Mouse (Mus musculus) frontal cortex, adult 2 months (tissue): ENCODE measurements around the gene Lamtor2. TPM values are rescaled to one million over a fixed set of nuclear protein-coding genes. Genes with fewer than 3 reads are reported as not detected.

Experiments
- DNase-seq, 2 experiments: peaks; one replicate each; pipeline ENCODE4 v3.0.0; 2022; ENCODE audit warnings: low spot score in 1 of 2; ENCODE audit errors: extremely low spot score in 1 of 2
- polyA plus RNA-seq: library from polyadenylated mRNA; depleted of rRNA; stranded (reverse); fragments of >200 nt; gene quantifications from 2 replicates; pipeline ENCODE4 v1.2.3, GENCODE M21; 2012

The Lamtor2 gene
- polyA plus RNA-seq, 1 experiment: 110 TPM

- no peak for DNase-seq
Measured at GRCm38 (mm10) chr3:88528646-88529045, 24.2 kb downstream of the Lamtor2 start.

GRCm38 (mm10) chr3:88527565-88527964 lies 25.3 kb downstream of the Lamtor2 start:
- DNase-seq: no peak

DNA sequence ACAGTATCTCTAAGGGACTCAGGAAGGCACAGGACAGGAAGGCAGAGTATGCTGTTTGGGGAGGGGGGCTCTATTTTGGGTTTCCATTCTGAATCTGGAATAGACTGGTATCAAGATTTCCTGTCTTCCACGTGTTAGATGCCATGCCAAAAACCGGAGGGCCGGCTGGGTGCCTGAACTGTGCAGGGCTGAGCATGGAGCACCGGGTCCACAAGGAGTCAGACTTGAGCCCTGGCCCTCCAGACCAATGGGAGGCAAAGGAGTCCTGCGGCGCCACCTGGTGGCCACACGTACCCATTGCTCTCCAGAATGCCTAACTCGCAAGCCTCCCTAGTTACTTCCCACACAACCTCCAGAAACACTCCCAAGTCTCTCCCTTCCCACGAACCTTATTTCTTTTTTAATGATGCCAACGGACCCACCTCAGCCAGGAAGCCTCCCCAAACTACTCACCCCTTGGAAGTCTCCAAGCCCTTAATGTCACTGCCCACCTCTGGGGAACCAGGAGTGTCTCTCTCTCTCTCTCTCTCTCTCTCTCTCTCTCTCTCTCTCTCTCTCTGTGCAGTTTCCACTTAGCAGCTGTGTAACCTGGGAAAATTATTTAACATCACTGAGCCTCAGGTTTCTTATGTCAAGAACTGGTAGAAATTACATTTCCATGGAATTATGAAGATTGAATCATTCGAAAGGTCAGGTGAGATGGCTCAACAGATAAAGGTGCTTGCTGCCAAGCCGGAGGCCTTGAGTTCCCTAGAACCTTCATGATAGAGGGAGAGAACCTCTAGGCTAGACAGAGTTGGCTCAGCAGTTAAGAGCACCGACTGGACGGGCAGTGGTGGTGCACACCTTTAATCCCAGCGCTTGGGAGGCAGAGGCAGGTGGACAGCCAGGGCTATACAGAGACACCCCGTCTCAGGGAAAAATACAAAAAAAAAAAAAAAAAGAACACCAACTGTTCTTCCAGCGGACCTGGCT lies 26.4 kb downstream of the Lamtor2 start:
- peak; percentile 51 to 87 for DNase-seq

GRCm38 (mm10) chr3:88525021-88525420 lies 27.9 kb downstream of the Lamtor2 start:
- no peak for DNase-seq

DNA sequence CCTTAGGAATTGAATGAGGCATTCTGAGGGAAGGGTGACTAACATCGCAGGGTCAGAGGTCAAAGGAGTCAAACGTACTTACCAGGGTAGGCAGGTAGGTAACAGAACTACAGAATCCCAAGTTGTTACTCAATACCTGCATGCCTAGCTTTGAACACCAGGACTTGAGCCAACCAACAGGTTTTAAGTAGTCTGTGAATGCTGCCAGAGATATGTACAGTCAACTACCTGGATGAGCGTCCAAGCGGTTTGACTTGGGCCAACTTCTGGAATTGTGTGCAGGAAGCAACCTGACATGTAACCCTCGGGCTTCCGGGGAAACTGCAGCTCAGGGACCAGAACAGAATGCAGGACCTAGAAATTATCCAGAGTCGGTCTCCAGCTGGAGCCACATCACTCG lies 29.8 kb downstream of the Lamtor2 start:
- DNase-seq: no peak

GRCm38 (mm10) chr3:88521803-88522331 lies 31.0 kb downstream of the Lamtor2 start:
- peak in 1 of 2 experiments; percentile 81 for DNase-seq

- no peak for DNase-seq
Measured at GRCm38 (mm10) chr3:88521156-88521555, 31.7 kb downstream of the Lamtor2 start.

- DNase-seq: no peak
Measured at GRCm38 (mm10) chr3:88520078-88520477, 32.8 kb downstream of the Lamtor2 start.

DNA sequence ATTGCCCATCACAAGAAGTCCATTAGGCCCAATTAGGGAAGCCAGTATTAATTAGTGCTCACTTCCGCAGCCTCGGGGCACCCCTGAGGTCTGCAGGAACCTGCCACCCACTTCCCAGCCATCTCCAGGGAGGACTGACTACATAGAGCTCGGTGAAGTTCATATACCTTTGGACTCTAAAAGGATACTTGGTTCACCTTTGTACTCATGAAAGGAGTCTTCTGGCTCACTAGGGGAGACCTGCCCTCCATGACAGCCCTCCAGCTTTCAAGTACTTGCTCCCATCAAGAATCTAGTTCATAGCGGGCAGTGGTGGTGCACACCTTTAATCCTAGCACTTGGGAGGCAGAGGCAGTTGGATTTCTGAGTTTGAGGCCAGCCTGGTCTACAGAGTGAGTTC lies 34.5 kb downstream of the Lamtor2 start:
- DNase-seq: no peak

DNA sequence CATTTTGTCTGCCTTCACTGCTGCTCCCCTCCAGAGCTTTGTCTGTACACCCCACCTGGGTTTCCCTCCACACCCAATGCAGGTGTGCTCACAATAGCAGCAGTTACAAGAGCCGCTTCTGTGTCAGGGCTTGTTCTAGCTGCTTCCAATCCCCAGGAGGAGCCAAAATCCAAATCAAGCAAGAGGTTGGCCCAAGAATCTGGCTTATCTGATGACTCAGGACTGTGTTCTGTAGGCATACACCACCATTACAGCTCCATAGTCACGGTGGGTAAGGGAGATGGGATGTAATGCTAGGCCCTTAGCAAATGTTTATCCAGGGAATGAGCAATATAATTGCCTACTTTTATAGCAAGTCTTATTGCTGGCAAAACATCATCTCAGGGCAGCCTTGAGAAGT lies 36.5 kb downstream of the Lamtor2 start:
- DNase-seq: no peak

- DNase-seq: no peak
Measured at GRCm38 (mm10) chr3:88515095-88515386, 37.8 kb downstream of the Lamtor2 start.

- no peak for DNase-seq
Measured at GRCm38 (mm10) chr3:88514231-88515094, 38.4 kb downstream of the Lamtor2 start.

- DNase-seq: no peak
Measured at GRCm38 (mm10) chr3:88513546-88514115, 39.2 kb downstream of the Lamtor2 start.

- no peak for DNase-seq
Measured at GRCm38 (mm10) chr3:88512896-88513545, 39.9 kb downstream of the Lamtor2 start.

DNA sequence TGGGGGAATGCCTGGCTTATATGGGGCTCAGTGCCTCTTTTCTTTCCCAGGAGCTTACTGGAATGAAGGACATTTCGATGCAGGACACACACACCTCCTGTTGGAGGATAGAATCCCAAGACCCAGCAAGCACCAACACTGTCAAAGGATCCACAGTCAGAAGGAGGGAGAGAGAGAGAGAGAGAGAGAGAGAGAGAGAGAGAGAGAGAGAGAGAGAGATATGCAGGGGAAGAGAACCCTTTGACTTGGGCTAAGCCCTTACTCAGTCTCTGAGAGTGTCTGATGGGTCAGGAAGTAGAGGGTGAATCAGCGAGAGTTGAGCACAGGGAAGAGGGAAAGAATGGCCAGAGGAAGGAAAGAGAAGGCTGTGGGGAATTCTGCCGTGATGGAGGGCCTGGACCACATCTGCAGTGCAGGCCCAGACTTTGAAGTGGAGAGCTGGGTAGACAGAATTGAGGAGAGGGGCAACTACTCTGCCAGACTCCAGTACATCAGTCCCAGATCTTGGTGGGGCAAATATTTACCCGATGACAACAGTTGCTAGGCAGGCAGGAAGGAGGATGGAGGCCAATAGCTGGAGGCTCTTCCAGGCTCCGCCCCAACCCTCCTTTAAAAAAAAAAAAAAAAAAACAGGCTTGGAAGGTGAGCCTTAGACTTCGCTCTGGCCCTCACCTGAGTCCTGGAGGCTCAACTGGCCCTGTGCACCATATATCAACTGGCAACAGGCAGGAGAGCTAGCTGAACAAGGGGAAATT lies 40.6 kb downstream of the Lamtor2 start:
- no peak for DNase-seq

DNA sequence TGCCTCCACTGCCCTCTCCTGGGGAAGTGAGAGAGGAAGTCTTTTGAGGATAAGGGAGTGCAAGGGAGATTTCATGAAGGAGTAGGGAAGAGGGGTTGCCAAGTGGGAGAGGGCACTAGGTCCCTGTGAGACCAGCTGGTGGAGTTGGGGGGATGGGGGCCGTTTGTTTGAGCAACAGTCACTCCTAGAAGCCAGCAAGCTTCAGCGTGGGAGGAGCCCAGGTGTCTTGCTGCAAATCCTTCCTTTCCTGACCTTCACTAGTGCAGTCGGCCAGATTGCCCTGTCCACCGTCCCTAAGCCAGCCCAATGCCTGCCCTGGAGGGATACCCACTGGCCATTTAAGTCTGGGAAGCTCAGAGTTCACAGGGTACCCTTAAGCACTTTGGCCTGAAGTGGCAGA lies 41.3 kb downstream of the Lamtor2 start:
- no peak for DNase-seq

GRCm38 (mm10) chr3:88510421-88511289 lies 42.2 kb downstream of the Lamtor2 start:
- DNase-seq: no peak

DNA sequence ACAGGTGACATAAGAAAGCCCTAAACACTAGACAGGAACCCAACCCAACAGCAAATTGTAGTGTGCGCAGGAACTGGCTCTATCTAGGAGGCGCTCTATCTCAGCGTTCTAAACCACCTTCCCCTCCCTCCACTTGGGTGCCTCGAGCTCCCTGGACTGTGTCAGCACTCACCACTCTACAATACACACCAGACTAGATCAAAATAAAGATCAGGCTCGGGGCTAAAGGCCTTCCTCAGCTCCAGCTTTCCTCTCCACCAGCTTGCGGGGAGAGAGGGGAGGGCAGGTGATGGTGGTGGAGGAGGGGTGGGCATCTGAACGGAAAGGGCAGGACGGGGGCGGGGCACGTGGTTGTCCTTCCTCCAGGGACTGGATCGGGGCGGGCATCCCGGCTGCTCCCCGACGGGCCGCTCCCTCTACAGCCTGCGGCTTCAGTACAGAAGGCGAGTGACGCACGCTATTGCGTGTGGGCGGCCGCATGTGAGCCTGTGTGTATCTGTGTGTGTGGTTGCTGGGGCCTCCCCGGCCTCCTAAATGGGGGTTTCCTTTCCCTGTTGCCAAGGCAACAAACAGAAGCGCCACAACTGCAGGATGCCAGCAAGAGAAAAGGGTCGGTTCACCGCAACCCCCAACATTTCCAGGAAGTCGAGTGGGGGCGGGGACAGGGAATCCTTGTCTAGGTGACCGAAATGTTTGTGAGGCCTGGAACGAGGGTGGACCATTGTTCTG lies 43.0 kb downstream of the Lamtor2 start, which contains the start of gene Lmna:
Lmna (minus strand) TSS at position 265 of the 729 bp plus-strand sequence.
- peak; percentile 88 to 92 for DNase-seq
